ENCODE assay signal across 9 mouse cellular contexts in the genomic region with DNA sequence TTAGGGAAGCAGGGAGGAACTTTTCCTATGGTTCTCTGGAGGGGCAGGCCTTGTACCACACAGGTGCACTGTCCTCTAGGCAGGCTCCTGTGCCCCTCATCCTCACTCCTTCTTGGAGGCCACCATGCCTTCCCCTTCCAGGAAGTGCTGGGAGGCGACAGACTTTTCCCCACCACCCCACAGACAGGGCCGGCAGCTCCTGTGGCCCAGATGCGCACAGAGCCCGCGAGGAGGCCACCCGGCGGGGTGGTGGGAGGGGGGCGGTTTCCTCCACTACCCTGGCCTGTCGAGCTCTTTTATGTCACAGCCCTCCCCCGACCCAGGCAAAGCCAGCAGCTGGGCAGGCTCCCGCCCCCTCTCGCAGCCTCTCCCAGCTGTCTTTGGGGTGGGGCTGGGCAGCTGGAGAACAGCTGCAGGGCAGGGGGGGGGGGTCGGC. TPM values are rescaled to one million over a fixed set of nuclear protein-coding genes. Genes with fewer than 3 reads are reported as not detected.
DNase-seq lines count a peak whose midpoint lies in the region; ATAC-seq and TF ChIP-seq lines count a peak whose summit lies in the region.
"Had no signal": no experiment of that assay in that cellular context is flagged by ENCODE, and none has a peak within 500 bp of the region (broad histone marks: within the 10 kb centered on the region; RNA-seq: fewer than 3 reads in every experiment).

No protein-coding gene starts in this region.

- H3K27me3 ChIP-seq in kidney, embryonic 15.5 days = no peaks in the 10 kb centered on the region
- no peaks in the 10 kb centered on the region for H3K27me3 ChIP-seq in kidney, adult 2 months (replicated peaks; ENCODE audit: control insufficient read depth, insufficient read depth, low read length)
- no peaks in the 10 kb centered on the region for H3K27me3 ChIP-seq in embryonic facial prominence, embryonic 13.5 days
- no peaks in the 10 kb centered on the region for H3K27me3 ChIP-seq in hindbrain, embryonic 13.5 days
- no peaks in the 10 kb centered on the region for H3K27me3 ChIP-seq in lung, embryonic 16.5 days (ENCODE audit: control insufficient read depth, insufficient read depth, low read depth, low read length)
- no peaks in the 10 kb centered on the region for H3K27me3 ChIP-seq in stomach, embryonic 14.5 days (ENCODE audit: control insufficient read depth, insufficient read depth, low read length)

- peak overlapping the region; percentile 55 for H3K4me2 ChIP-seq in kidney, embryonic 15.5 days
- peak overlapping the region; percentile 60 for H3K4me2 ChIP-seq in embryonic facial prominence, embryonic 13.5 days
- peak overlapping the region; percentile 45 for H3K4me2 ChIP-seq in hindbrain, embryonic 13.5 days
- peak overlapping the region; percentile 53 for H3K4me2 ChIP-seq in lung, embryonic 16.5 days (ENCODE audit: low read depth, low read length)
- H3K4me2 ChIP-seq in stomach, embryonic 14.5 days (replicated peaks; ENCODE audit: low read depth, low read length) = peak overlapping the region; percentile 46

- H3K36me3 ChIP-seq in kidney, embryonic 15.5 days = peaks cover 42% of the 10 kb centered on the region
- H3K36me3 ChIP-seq in kidney, adult 2 months (ENCODE audit: control insufficient read depth, insufficient read depth, low read length) = 0 out of 2 replicates have a peak, but pooled peaks cover 4% of the 10 kb centered on the region
- H3K36me3 ChIP-seq in embryonic facial prominence, embryonic 13.5 days = peaks cover 26% of the 10 kb centered on the region
- H3K36me3 ChIP-seq in hindbrain, embryonic 13.5 days = peaks cover 35% of the 10 kb centered on the region
- H3K36me3 ChIP-seq in lung, embryonic 16.5 days (ENCODE audit: control insufficient read depth, insufficient read depth, low read length) = peaks cover 29% of the 10 kb centered on the region
- peaks cover 26% of the 10 kb centered on the region for H3K36me3 ChIP-seq in stomach, embryonic 14.5 days (ENCODE audit: control insufficient read depth, insufficient read depth, low read length)

- peak; percentile 66 for ATAC-seq in kidney, embryonic 15.5 days (replicated peaks; ENCODE audit: low FRiP score)
- peak; percentile 54 for ATAC-seq in embryonic facial prominence, embryonic 13.5 days (ENCODE audit: insufficient number of reproducible peaks, insufficient read depth, low FRiP score, low TSS enrichment, low read depth)
- ATAC-seq in hindbrain, embryonic 13.5 days (ENCODE audit: low FRiP score) = peak; percentile 62
- ATAC-seq in lung, embryonic 16.5 days (ENCODE audit: low read depth) = peak; percentile 87
- peak; percentile 72 for ATAC-seq in stomach, embryonic 14.5 days (ENCODE audit: insufficient number of reproducible peaks, insufficient read depth, low FRiP score, low read depth)

- TF ChIP-seq CTCF in kidney, adult 2 months (conservative IDR thresholded peaks at IDR 0.05; ENCODE audit: insufficient read depth, insufficient read length, low read depth, low read length) = no peak

- peak overlapping the region; percentile 39; the same call in 1 of the 2 replicates for H3K9ac ChIP-seq in kidney, embryonic 15.5 days
- peak overlapping the region; percentile 54 for H3K9ac ChIP-seq in embryonic facial prominence, embryonic 13.5 days
- H3K9ac ChIP-seq in hindbrain, embryonic 13.5 days = peak overlapping the region; percentile 61
- peak overlapping the region; percentile 57 for H3K9ac ChIP-seq in lung, embryonic 16.5 days (ENCODE audit: low read length)
- H3K9ac ChIP-seq in stomach, embryonic 14.5 days (replicated peaks; ENCODE audit: low read depth, low read length) = no peak overlapping the region; the same call in 1 of the 2 replicates

- peak overlapping the region; percentile 90 for H3K27ac ChIP-seq in kidney, embryonic 15.5 days
- no peak overlapping the region for H3K27ac ChIP-seq in kidney, adult 2 months (ENCODE audit: insufficient read depth, low read depth, low read length)
- H3K27ac ChIP-seq in embryonic facial prominence, embryonic 13.5 days = peak overlapping the region; percentile 62
- peak overlapping the region; percentile 58 for H3K27ac ChIP-seq in hindbrain, embryonic 13.5 days
- peak overlapping the region; percentile 76 for H3K27ac ChIP-seq in lung, embryonic 16.5 days (ENCODE audit: low read length)
- H3K27ac ChIP-seq in stomach, embryonic 14.5 days (ENCODE audit: low read length) = peak overlapping the region; percentile 68
- H3K27ac ChIP-seq: macrophage had no signal

- WGBS in kidney, embryonic 15.5 days = 1% methylated on average over 13 of the region's 13 CpGs
- WGBS in kidney, adult 2 months = 9% methylated on average over 13 of the region's 13 CpGs
- WGBS in embryonic facial prominence, embryonic 13.5 days = 3% methylated on average over 10 of the region's 13 CpGs
- WGBS in hindbrain, embryonic 13.5 days = 0% methylated on average over 13 of the region's 13 CpGs
- 2% methylated on average over 13 of the region's 13 CpGs for WGBS in lung, embryonic 16.5 days
- WGBS in stomach, embryonic 14.5 days = 1% methylated on average over 13 of the region's 13 CpGs

- TF ChIP-seq POLR2A in kidney, adult 2 months (IDR thresholded peaks at IDR 0.05; ENCODE audit: low read depth, low read length) = no peak

- no peaks in the 10 kb centered on the region for H3K9me3 ChIP-seq in kidney, embryonic 15.5 days (replicated peaks)
- no peaks in the 10 kb centered on the region for H3K9me3 ChIP-seq in embryonic facial prominence, embryonic 13.5 days
- H3K9me3 ChIP-seq in hindbrain, embryonic 13.5 days = no peaks in the 10 kb centered on the region
- no peaks in the 10 kb centered on the region for H3K9me3 ChIP-seq in lung, embryonic 16.5 days (ENCODE audit: control insufficient read depth, low read length)
- no peaks in the 10 kb centered on the region for H3K9me3 ChIP-seq in stomach, embryonic 14.5 days (ENCODE audit: control insufficient read depth, low read depth, low read length)

- DNase-seq in kidney, adult 2 months = no peak
- no peak for DNase-seq in frontal cortex, postnatal 14 days (ENCODE audit: low spot score in 2 of 2)
- no peak for DNase-seq in testis, postnatal 14 days (ENCODE audit: low spot score)

- peaks cover 76% of the 10 kb centered on the region for H3K4me1 ChIP-seq in kidney, embryonic 15.5 days
- peaks cover 20% of the 10 kb centered on the region for H3K4me1 ChIP-seq in kidney, adult 2 months (ENCODE audit: control insufficient read depth, insufficient read depth, low read length)
- H3K4me1 ChIP-seq in embryonic facial prominence, embryonic 13.5 days = peaks cover 32% of the 10 kb centered on the region
- H3K4me1 ChIP-seq in hindbrain, embryonic 13.5 days (replicated peaks) = peaks cover 36% of the 10 kb centered on the region
- H3K4me1 ChIP-seq in lung, embryonic 16.5 days (replicated peaks; ENCODE audit: control insufficient read depth, insufficient read depth, low read length) = peaks cover 39% of the 10 kb centered on the region
- peaks cover 30% of the 10 kb centered on the region for H3K4me1 ChIP-seq in stomach, embryonic 14.5 days (ENCODE audit: control insufficient read depth, insufficient read depth, low read length)

- H3K4me3 ChIP-seq in kidney, embryonic 15.5 days (replicated peaks) = peak overlapping the region; percentile 24
- H3K4me3 ChIP-seq in kidney, adult 2 months (ENCODE audit: insufficient read depth, low read depth, low read length) = no peak overlapping the region
- peak overlapping the region; percentile 25 for H3K4me3 ChIP-seq in embryonic facial prominence, embryonic 13.5 days
- H3K4me3 ChIP-seq in hindbrain, embryonic 13.5 days = no peak overlapping the region; the same call in 1 of the 2 replicates
- H3K4me3 ChIP-seq in lung, embryonic 16.5 days (ENCODE audit: low read length) = peak overlapping the region; percentile 20
- H3K4me3 ChIP-seq in stomach, embryonic 14.5 days (ENCODE audit: low read depth, low read length) = 0 out of 2 replicates have a peak overlapping the region, but pooled peaks have one; percentile 4

RNA-seq across cellular contexts. Expression of a gene that starts 16.9 kb away (rescaled TPM):
- 24.6 and 28.7 TPM in 2 replicates for polyA plus RNA-seq in kidney, embryonic 15.5 days (2015; fragmentation: Nextera tagmentation; extraction: Ambion mirVana)
- 41.3 and 43.6 TPM in 2 replicates for polyA plus RNA-seq in kidney, adult 2 months (2012; rRNA removed)
- 16.7 and 17.6 TPM in 2 replicates for polyA plus RNA-seq in embryonic facial prominence, embryonic 13.5 days (2015; fragmentation: Nextera tagmentation; extraction: Ambion mirVana)
- polyA plus RNA-seq in hindbrain, embryonic 13.5 days (2015; fragmentation: Nextera tagmentation; extraction: Ambion mirVana) = 29.7 and 31.6 TPM in 2 replicates
- 22.4 and 24.9 TPM in 2 replicates for polyA plus RNA-seq in lung, embryonic 16.5 days (2015; fragmentation: Nextera tagmentation; extraction: Ambion mirVana)
- 22.3 and 23.5 TPM in 2 replicates for polyA plus RNA-seq in stomach, embryonic 14.5 days (2014; fragmentation: Nextera tagmentation; extraction: Ambion mirVana)

RNA-seq across cellular contexts. Expression of a gene that starts 54.6 kb away (rescaled TPM):
- 143 and 145 TPM in 2 replicates for polyA plus RNA-seq in kidney, embryonic 15.5 days (2015; fragmentation: Nextera tagmentation; extraction: Ambion mirVana)
- 52.5 and 62.8 TPM in 2 replicates for polyA plus RNA-seq in kidney, adult 2 months (2012; rRNA removed)
- polyA plus RNA-seq in embryonic facial prominence, embryonic 13.5 days (2015; fragmentation: Nextera tagmentation; extraction: Ambion mirVana) = 192 and 193 TPM in 2 replicates
- polyA plus RNA-seq in hindbrain, embryonic 13.5 days (2015; fragmentation: Nextera tagmentation; extraction: Ambion mirVana) = 212 and 220 TPM in 2 replicates
- polyA plus RNA-seq in lung, embryonic 16.5 days (2015; fragmentation: Nextera tagmentation; extraction: Ambion mirVana) = 113 and 118 TPM in 2 replicates
- polyA plus RNA-seq in stomach, embryonic 14.5 days (2014; fragmentation: Nextera tagmentation; extraction: Ambion mirVana) = 89.4 and 98.7 TPM in 2 replicates

RNA-seq across cellular contexts. Expression of a gene that starts 54.8 kb away (rescaled TPM):
- 32.9 and 33.0 TPM in 2 replicates for polyA plus RNA-seq in kidney, embryonic 15.5 days (2015; fragmentation: Nextera tagmentation; extraction: Ambion mirVana)
- 18.9 and 23.0 TPM in 2 replicates for polyA plus RNA-seq in kidney, adult 2 months (2012; rRNA removed)
- 24.9 and 25.2 TPM in 2 replicates for polyA plus RNA-seq in embryonic facial prominence, embryonic 13.5 days (2015; fragmentation: Nextera tagmentation; extraction: Ambion mirVana)
- 10.3 and 12.6 TPM in 2 replicates for polyA plus RNA-seq in hindbrain, embryonic 13.5 days (2015; fragmentation: Nextera tagmentation; extraction: Ambion mirVana)
- 24.6 and 28.4 TPM in 2 replicates for polyA plus RNA-seq in lung, embryonic 16.5 days (2015; fragmentation: Nextera tagmentation; extraction: Ambion mirVana)
- 19.3 and 20.8 TPM in 2 replicates for polyA plus RNA-seq in stomach, embryonic 14.5 days (2014; fragmentation: Nextera tagmentation; extraction: Ambion mirVana)

Comparison
In these comparisons a context has a peak if more than half of its experiments do, and no peak if none do; other contexts are left out.
1. H3K4me3 ChIP-seq: peak in kidney, embryonic 15.5 days (single experiment), embryonic facial prominence, embryonic 13.5 days (single experiment), lung, embryonic 16.5 days (single experiment) and stomach, embryonic 14.5 days (single experiment); none in kidney, adult 2 months (single experiment) and hindbrain, embryonic 13.5 days (single experiment).
2. Peak in every context shown above with its lines, with median percentiles within 50 percentile points of each other: ATAC-seq and H3K4me2 ChIP-seq.